Mouse (Mus musculus): ENCODE results near the gene Ap1b1.

Gene Ap1b1

DNA sequence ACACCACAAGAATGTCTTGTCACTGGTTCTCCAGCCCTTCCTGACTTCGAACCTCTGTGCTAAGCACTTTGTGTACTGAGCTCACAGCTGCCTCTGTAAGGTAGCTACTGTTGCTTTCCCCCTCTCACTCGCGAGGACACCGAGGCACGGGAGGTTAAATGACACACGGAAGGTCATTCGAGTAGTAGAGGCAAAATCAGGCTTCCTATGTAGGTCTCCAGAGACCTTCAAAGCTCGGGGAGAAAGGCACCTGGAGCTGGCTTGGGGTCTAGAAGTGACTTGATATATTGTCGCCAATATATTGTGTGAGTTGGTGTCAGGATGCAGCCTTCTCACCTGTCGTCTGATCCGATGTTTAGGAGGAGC lies 846 bp downstream of the Ap1b1 start:
- no peak for DNase-seq

DNA sequence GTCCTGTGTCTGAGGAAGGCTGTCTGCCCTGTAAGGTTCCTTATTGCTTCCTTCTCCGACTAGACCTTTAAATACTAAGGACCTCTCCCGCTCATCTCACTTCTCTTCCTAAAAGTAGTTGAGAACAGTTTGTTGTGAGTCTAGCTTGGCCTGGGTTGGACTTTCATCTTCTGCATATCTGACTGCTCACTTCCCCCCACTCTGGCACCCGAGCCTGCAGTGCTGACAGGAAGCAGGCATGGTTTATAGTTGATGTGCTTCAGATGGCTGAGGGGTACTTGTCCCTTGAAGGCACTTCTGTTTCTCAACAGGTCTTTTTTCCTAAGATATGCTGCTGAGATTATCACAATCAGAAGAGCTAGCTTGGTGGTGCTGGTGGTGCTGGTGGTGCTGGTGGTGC lies 2.6 kb downstream of the Ap1b1 start:
- no peak for DNase-seq

DNA sequence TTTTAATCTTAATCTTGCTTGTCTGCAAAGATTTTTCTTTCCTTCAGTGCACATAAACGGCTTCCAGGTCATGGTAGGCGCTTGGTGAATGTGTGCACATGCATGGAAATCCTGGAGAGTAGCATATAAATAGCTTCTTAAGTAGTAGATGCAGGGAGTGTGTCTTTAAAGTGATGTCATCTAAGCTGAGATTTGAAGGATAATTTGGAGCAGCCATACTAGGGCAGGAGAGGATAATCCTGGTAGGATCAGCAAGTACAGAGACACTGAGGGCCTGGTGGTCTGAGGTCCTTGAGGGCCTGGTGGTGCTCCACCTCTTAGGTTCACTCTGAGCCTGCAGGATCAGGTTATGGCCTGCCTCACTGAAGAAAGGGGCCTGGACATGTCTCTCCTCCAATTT lies 5.8 kb downstream of the Ap1b1 start:
- DNase-seq: no peak

DNA sequence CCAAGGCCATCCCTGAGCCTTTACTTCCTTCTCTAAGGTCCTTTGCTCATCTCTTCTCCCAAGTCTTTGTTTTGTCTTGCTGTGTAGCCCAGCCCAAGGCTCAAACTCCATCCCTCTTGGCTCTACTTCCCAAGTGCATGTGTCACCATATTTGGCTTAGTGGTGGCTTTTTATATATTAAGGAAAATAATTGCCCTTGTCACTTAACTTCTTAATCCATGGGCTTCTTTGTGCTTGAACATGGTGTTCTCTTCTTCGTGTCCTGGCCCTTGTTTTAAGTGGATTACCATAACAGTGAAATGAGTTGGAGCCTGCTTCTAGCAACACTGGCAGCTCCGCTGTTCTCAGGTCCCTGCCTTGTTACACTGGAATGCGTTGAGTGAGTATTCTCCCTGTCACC lies 9.1 kb downstream of the Ap1b1 start:
- no peak for DNase-seq

DNA sequence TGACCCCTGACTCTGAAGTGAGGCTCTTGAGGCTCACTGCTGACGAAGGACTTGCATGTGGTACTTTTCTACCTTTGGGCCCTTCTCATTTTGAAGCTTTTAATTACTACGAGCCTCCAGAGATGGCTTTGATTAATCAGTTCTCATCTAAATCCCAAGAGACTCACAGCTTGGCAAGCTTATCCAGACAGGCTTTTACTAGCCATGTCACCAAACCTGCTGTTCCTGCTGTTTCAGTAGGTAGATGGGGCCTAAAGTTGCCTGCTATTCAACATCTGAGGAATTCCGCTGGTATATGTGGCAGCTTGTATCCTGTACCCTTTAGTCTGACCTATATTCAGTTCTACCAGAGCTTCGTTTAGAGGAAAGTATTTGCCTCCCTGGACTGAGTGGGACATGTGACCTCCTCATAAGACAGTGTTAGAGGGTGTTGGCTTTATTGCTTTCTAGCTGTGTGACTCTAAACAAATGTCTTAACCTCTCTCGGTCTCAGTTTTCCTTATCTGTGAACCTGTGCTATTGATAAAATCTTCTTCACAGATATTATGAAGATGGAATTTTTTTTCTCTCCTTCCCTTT lies 10.1 kb downstream of the Ap1b1 start:
- no peak for DNase-seq

DNA sequence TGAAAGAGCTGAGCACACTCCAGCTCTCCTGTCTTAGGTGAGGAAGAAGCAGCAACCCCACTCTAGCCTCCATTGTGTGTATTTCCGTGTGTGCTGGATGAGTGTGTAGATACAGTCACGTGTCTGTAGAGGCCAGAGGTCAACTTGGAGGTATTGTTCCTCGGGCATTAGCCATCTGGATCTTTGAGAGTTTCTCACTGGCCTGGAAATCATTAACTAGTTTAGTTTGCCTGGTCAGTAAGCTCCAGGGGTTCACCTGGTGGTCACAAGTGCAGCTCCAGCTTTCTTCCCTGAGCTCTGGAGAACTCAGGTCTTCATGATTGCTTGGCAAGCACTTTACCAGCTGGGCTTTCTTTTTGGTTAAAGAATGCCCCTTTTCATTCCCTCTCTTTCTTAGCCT lies 11.7 kb downstream of the Ap1b1 start:
- DNase-seq: no peak

DNA sequence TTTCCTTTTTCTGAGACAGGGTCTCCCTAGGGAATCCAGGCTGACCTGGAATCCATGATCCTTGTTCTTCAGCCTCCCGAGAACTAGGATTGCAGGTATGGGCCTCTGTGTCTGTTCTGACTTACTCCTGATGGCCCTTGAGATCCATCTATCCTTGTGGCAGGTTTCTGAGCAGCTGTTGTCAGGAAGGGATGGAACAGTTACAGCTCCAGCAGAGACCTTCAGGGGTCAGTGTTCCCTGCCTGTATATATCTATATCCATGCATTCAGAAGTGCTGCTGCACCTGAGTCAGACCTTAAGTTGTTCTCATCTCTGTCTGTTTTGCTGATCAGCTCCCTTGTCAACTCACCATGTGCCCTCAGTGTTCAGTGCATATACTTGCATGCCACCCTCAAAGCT lies 12.1 kb downstream of the Ap1b1 start:
- no peak for DNase-seq

DNA sequence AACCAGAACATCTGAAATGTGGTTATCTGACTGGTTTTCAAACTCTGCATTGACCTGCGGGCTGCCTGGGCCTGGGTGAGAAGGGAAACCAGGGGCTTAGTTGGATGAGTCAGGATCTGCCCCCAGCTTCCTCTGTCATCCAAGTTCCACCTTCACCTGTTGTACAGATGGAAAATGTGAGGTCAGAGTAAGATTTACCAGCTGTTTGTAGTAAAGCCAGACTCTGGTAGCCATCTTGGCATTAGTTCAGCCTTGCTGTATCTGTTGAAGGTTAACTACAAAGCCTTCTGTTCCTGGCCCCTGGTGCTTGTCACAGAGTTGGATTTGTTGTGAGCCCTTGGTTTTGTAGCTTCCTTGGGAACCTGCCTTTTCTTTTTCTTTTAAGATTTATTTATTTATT lies 13.6 kb downstream of the Ap1b1 start:
- no peak for DNase-seq

DNA sequence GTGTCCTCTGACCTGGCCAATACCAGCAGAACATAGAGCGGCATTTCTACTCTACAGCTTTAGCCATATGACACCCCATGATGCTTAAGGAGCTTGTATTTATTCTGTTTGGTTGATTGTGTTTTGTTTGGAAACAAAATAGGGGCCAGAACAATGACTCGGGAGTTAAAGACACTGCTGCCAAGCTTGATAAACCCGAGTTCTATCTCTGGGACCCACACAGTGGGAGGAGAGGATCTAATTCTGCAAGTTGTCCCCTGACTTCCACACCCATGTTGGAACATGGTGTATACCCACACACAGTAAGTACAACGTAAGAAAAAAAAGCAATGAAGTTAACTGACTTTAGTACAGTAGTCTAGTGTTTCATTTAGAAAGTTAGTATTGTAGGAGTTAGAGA lies 16.2 kb downstream of the Ap1b1 start:
- no peak for DNase-seq

DNA sequence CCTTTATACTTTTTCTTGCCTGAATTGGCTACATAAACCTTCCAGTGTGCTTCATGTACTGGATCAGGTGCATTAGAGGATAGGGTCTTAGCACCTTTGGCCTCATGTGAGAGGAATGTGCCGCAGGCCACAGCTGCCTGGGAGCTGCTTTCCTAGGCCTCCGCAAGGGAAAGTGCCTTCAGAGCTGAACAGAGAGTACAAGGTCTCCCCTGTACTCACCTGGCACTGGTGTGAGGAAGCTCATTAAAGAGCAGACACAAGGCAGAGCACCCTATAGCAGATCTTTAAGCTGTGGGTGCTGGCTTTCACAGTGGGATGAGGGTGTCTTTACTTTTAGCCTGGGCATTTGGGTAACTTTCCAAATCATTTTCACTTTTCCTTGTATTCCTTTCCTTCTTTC lies 18.9 kb downstream of the Ap1b1 start:
- no peak for DNase-seq

DNA sequence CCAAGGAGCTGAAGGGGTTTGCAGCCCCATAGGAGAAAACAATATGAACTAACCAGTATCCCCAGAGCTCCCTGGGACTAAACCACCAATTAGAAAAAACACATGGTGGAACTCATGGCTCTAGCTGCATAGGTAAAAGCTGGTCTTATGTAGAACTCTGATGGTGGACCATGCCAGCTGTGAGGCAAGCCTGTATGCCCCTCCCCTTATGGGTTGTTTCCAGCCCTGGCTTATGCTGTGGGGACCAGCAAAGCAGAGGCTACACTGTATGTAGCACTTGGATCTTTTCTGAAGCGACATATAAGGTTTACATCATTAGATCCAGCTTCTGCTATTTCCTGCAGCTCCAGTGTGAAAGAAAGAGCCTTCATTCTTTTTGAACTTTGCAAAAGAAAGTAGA lies 20.6 kb downstream of the Ap1b1 start:
- DNase-seq: peak in 1 of 2 experiments; percentile 46

DNA sequence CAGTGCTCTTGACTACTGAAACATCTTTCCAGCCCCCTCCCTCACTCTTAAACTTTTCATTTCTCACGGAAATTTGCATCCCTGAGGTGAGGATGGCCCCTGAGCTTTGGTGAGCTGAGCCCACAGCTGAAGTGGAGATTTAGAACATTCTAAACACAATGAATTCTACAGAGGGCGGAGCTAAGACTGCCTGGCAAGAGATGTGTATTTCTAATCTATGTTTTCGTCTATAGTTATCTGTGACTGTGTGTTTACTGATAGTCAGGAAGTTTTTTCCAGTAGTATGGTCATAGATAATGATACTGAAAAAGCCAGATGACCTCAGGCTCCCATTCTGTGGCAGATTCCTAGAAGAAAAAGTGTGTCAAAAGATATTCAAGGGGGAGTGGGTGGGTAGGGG lies 22.2 kb downstream of the Ap1b1 start:
- no peak for DNase-seq

DNA sequence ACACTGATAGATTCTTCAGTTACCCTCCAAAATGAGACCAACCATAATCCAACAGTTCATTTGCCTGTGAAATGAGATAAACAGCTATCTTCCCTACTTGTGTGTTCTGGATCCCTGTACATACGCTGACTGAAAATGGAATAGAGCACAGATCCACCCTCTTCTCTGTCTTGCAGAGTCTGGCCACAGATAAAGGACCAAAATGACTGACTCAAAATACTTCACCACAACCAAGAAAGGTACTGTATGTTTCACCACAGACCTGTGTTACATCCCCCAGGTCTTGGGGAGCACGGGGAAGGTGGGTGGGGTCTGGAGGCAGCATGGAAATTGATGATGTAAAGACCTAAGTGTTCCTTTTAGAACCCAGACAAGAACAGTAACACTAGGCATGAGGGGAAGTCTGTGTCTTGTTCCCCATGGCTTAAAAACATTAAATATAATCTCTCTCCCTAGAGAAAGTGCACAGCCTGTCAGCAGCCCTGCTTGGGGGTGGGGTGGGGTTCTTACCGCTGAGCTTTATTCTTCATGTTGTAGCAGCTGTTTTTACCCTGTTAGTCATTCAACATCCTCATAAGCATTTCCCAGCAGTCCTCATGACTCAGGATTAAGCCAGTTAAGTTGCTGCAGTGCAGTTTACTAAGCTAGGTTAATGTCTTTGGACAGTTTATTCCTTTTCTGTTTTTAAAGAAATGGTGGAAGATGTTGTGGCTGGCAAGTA lies 22.9 kb downstream of the Ap1b1 start:
- no peak for DNase-seq

DNA sequence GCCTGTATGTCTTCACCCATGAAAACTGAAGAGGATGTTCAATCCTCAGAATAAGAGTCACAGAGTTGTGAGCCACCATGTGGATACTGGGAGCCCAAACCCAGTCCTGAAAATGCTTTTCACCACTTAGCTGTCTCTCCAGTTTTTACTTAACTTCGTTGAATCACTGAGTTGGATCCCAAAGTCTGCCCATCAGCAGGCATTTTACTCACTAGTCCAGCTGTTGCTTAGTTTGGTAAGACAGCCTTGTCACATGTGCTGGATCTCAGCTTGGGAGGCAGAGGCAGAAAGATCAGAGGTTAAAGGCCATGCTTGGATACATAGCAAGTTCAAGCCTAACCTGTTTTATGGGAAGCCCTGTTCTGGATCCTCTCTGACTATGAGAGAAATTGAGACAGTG lies 23.6 kb downstream of the Ap1b1 start:
- no peak for DNase-seq

DNA sequence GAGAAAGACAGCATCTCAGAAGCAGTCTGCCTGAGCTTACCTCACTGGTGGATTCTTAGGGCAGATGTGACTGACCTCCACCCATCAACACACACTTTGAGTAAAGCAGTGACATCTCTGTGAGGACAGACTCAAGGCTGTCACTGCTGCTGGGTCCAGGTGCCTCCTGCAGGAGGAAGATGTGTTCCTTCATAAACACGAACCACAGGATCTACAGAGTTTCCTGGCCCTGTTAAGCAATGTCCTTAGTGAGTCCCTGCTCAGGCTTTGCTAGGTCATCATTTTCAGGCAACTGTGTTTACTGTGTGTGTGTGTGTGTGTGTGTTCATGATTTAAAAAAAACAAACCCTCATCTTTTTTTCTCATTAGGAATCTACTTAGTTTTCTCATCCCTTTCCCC lies 24.9 kb downstream of the Ap1b1 start:
- DNase-seq: no peak

DNA sequence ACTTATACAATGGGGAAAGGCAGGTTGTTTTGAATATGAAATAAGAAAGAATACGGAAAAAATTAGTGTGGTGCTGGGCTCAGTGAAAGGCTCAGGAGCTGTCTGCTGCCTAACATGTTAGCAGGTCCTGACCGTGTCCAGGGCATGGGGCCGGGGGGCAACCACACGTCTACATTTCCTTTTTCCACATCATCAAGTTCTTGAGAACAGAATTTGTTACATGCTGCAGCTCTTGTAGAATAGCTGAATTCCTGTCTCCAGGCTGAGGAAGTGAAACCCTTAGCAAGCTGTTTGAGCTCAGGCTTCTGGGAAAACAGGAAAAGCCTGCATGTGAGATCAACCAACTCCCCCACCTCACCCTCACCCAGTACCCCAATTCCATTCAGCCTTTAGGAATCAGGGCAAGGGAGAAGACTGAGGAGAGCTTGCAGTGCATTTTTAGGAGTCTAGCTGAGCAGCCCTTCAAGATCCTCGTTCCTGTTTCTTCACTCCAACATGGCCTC lies 25.6 kb downstream of the Ap1b1 start:
- no peak for DNase-seq

DNA sequence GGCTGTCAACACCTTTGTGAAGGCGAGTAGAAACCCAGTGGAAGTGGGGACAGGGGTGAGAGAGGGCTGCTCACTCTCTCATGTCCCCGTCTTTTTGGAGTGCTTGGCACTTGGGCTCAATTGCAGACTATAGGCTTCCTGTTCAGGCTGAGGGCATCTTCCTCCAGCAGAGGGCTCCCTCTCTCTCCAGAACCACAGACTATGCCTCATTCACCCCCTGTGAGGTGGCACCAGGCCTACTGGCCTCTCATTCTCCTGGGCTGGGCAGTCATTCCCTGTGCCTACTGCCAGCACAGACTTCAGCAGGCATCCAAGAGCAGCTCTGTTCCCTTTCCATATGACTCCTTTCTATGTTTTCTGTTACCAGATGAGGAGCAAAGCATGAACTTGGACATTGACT lies 29.1 kb downstream of the Ap1b1 start:
- peak; percentile 97 for DNase-seq

DNA sequence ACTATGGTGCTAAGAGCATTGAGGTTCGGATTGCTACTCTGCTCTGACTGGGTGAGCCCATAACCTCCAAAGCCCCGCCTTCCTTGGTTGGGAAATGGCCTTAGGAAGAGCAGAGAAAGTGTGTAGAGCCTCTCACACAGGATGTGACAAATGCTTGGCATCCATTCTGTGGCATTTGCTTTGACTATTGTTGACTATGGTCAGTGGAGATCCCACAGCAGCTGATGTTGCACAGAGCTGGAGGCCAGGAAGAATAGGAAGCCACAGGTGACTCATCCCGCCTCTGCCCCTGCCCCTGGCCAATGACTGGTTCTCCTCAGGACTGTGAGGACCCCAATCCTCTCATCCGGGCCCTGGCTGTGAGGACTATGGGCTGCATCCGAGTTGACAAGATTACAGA lies 29.7 kb downstream of the Ap1b1 start:
- DNase-seq: no peak

DNA sequence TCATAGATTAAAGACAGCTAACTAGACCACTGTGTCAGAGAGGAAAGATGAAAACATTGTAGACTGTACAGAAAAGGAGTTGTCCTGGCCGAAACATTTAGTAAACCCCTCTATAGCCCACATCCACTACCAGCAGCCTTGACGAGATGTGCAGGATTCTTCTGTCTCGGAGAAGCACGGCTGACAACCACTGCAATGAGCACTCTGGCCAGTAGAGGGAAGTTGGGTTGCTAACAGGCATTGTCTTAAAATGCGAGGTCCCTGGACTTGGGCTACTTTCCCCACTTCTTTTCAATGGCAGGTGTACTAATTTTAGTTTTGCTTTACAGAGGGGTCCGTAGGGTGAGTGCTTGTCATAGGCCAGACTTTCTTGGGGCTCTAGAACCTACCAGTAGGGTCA lies 30.9 kb downstream of the Ap1b1 start:
- DNase-seq: peak; percentile 49 to 54

DNA sequence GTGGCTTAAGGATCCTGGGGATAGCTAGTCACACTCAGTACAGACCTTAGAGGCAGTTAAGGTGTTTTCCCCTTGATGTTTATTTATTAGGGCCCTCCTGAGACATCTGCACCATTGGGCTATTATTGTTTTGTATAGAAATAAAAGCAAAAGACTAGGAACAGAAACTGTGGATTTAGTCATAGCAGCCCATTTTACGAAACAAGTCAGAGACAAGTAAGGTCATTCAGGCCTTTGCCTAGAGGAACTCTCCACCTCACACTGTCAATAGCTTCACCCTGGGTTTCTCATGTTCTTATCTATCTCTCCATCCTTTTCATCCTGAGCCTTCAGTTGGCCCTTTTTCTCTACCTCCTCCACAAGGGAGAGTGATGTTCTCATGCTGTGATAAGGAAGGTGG lies 38.5 kb downstream of the Ap1b1 start:
- DNase-seq: no peak

DNA sequence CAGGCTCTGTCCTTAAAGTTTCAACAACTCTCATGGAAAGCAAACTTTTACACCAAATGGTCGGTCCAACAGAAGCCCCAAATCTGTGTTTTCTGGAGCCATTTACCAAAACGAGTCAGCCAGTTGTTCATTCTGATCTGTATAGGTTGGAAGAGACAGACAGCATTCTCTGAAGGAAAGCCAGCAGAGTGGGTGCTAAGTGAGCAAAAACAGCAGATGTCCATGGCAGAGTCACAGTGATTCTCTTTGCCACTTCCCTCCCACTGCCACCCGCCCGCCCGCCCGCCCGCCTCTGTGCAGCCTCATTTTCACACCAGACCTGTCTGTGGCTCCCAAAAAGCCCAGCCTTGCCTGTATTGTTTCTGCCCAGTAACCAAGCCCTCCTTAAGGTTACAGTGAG lies 41.6 kb downstream of the Ap1b1 start:
- no peak for DNase-seq

DNA sequence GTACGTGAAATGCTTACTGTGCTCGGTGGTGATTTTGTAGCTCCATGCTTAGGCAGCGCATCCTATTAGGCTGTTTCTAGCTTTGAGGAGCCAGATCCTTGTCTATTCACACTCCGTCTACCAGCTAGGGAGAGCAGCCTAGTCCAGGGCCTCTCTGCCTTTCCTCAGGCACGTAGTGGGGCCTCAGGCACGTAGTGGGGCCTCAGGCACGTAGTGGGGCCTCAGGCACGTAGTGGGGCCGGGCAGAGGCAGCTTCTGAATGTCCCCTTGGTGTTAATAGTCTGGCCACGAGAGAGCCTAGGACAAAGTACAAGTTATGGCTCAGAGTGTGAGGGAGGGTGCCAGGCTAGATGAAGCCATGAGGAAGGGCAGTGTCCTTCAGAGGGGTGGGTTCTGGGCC lies 46.1 kb downstream of the Ap1b1 start:
- no peak for DNase-seq

DNA sequence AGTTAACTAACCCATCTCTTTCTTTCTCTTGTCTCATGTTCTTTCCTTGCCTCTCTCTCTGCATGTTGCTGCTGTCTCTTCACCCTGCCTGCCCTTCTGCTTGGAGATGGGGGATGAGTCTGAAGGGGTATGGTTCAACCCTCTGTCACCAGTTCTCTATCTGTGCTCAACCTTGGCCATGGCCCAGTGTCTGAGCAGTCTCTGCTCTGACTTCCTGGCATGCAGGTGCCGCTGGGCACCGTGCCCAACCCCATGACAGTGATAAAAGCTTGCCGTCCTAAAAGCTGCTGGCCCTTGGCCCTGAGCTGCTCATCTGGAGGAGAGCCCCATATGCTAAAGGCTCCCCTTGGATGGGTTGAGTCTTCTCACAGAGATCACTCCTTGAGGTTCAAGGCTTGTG lies 46.5 kb downstream of the Ap1b1 start:
- peak; percentile 86 to 91 for DNase-seq

DNA sequence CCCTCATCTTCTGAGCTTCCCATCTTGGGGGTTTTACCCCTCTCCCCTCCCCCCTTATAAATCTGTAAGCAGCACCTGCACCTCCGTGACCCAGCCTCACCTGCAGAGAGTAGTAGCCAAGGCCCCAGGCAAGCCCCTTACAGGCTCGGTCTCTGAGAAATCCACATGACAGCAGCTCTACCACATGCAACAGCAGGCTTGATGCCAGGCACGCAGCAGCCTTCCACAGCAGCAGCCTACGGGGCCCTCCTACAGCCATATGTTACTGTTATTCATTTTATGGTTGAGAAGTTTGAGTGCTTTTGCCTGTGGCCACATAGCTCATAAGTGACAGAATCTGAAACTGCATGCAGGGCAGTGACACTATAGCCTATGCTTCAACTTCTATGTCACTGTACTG lies 48.8 kb downstream of the Ap1b1 start:
- peak; percentile 83 to 88 for DNase-seq
